Mouse (Mus musculus) left cerebral cortex, adult 11 months (tissue): ENCODE data around the gene Pla2g2f.
A peak's percentile ranks its signal among the peaks of the same experiment; 100 is the strongest.

Experiments
- DNase-seq: peaks from one replicate; pipeline ENCODE4 v3.0.0; 2022; ENCODE audit warnings: low spot score

Pla2g2f gene

GRCm38 (mm10) chr4:138757416-138757815 lies at the start of gene Pla2g2f:
Gene Pla2g2f, minus strand, starts transcription at chr4:138757626.
- no peak for DNase-seq

GRCm38 (mm10) chr4:138806920-138807541 lies 49.6 kb upstream of the Pla2g2f start:
- no peak for DNase-seq

- DNase-seq = no peak
Measured at GRCm38 (mm10) chr4:138806160-138806559, 48.7 kb upstream of the Pla2g2f start.

GRCm38 (mm10) chr4:138805248-138805647 lies 47.8 kb upstream of the Pla2g2f start:
- no peak for DNase-seq

- no peak for DNase-seq
Measured at GRCm38 (mm10) chr4:138802917-138803316, 45.5 kb upstream of the Pla2g2f start.

GRCm38 (mm10) chr4:138801631-138802030 lies 44.2 kb upstream of the Pla2g2f start:
- peak; percentile 43 for DNase-seq

- no peak for DNase-seq
Measured at GRCm38 (mm10) chr4:138800134-138800744, 42.8 kb upstream of the Pla2g2f start.

GRCm38 (mm10) chr4:138797217-138797570 lies 39.8 kb upstream of the Pla2g2f start:
- peak; percentile 37 for DNase-seq

GRCm38 (mm10) chr4:138796513-138797216 lies 39.2 kb upstream of the Pla2g2f start:
- DNase-seq = no peak

GRCm38 (mm10) chr4:138794344-138794743 lies 36.9 kb upstream of the Pla2g2f start:
- no peak for DNase-seq

GRCm38 (mm10) chr4:138793276-138793675 lies 35.9 kb upstream of the Pla2g2f start:
- DNase-seq = no peak

GRCm38 (mm10) chr4:138792599-138792998 lies 35.2 kb upstream of the Pla2g2f start:
- no peak for DNase-seq

GRCm38 (mm10) chr4:138791452-138791851 lies 34.0 kb upstream of the Pla2g2f start:
- DNase-seq = no peak

GRCm38 (mm10) chr4:138788381-138788780 lies 31.0 kb upstream of the Pla2g2f start:
- no peak for DNase-seq

- DNase-seq = no peak
Measured at GRCm38 (mm10) chr4:138786141-138786540, 28.7 kb upstream of the Pla2g2f start.

GRCm38 (mm10) chr4:138785721-138786120 lies 28.3 kb upstream of the Pla2g2f start:
- DNase-seq = no peak

- DNase-seq = peak; percentile 57
Measured at GRCm38 (mm10) chr4:138782098-138782497, 24.7 kb upstream of the Pla2g2f start.

GRCm38 (mm10) chr4:138780300-138780699 lies 22.9 kb upstream of the Pla2g2f start:
- DNase-seq = no peak

- DNase-seq = no peak
Measured at GRCm38 (mm10) chr4:138777417-138778407, 20.3 kb upstream of the Pla2g2f start.

- DNase-seq = no peak
Measured at GRCm38 (mm10) chr4:138775435-138775834, 18.0 kb upstream of the Pla2g2f start, which contains the start of gene Pla2g2d. Gene Pla2g2d, plus strand, starts transcription at chr4:138775735.

- DNase-seq = no peak
Measured at GRCm38 (mm10) chr4:138772386-138772785, 15.0 kb upstream of the Pla2g2f start.

GRCm38 (mm10) chr4:138771970-138772369 lies 14.5 kb upstream of the Pla2g2f start:
- DNase-seq = no peak
